Mouse (Mus musculus): ENCODE measurements around the gene Grik3. TPM values are rescaled to one million over a fixed set of nuclear protein-coding genes. Genes with fewer than 3 reads are reported as not detected.

Grik3 gene
- polyA plus RNA-seq, 1 experiment: 0.08 TPM

DNA sequence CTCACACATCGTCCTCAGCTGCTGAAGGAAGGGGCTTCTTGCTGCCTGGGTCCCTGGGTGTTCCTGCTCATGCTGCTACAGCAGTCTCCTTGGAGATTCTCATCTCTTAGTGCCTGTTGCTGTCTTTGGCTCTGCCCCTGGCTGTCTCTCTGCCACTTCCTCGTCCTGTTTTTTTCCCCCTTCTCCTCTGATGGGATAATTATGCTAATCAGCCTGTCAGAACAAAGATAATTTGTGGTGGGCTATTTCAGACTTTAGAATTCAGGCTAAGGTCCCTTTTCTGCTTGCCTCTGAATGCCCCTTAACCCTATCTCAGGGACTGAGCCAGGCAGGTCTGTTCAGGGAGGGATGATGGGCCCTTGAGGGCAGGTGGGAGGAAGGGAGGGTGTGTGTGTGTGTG, 70.3 kb downstream of the Grik3 start:
- Histone ChIP-seq H3K4me1 (ENCODE audit: control insufficient read depth, insufficient read depth, low read length) (no peaks in the 10 kb centered on the region), H3K27ac (ENCODE audit: insufficient read depth, low read depth, low read length) (no peak overlapping the region), H3K4me3 (ENCODE audit: insufficient read depth, low read length) (no peak overlapping the region)
- TF ChIP-seq POLR2A (IDR thresholded peaks at IDR 0.05; ENCODE audit: borderline replicate concordance, low read depth, low read length) (no peak), CTCF (IDR thresholded peaks at IDR 0.05; ENCODE audit: low read depth, low read length) (no peak)

DNA sequence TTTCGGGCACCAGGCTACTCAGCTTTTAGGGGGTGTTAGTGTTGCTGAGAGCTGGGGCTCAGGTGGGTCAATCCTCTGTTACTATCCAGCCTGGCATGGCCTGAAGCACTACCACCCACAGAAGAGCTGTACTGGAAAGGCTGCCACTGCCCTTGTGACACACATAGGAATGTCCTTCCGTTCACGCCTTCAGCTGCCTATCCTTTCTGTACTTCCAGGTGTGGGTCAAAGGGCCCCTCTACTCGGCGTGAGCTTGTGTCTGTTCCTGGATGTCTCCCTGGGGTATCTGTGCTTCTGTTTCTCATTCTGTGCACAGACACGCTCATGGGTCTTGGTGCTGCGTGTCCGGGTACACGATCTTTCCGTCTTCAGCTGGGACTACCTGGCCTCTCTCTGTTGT, 73.1 kb downstream of the Grik3 start:
- Histone ChIP-seq H3K27ac (ENCODE audit: insufficient read depth, low read depth, low read length) (no peak overlapping the region), H3K4me3 (ENCODE audit: insufficient read depth, low read length) (no peak overlapping the region), H3K4me1 (ENCODE audit: control insufficient read depth, insufficient read depth, low read length) (no peaks in the 10 kb centered on the region)
- TF ChIP-seq CTCF (IDR thresholded peaks at IDR 0.05; ENCODE audit: low read depth, low read length) (no peak), POLR2A (IDR thresholded peaks at IDR 0.05; ENCODE audit: borderline replicate concordance, low read depth, low read length) (no peak)

DNA sequence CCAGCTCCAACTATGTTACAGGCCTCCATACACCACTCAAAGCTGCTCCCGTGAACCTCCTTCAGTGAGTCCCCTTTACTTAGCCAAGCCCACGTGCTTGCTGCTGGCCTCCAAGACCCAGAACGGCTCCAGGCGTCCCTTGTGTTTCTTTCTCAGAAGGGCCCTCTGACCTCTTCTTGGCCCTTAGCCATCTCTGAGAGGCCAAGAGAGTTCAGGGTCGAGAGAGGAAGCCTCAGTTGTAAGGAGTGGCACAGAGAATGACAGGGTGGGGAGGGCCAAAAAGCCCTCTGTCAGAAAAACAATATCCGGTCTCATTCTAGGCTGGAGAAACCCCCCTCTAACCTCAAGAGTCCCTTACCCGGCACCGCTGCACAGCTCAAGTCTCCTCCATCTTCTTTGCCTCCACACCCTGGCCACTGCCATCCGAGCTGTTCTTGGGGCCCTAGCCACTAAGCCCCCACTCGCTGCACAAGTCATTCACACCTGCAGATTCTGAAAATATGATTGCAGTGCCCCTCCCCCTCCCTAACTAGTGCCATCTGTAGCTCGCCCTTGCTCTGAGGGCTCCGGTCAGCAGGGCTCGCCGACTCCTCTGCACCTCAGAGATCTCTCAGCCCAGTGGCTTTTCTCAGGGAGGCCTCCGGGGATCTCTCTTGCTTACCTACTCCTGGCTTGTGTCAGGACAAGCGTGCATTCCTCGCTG, 73.7 kb downstream of the Grik3 start:
- Histone ChIP-seq H3K4me3 (ENCODE audit: insufficient read depth, low read length) (no peak overlapping the region), H3K4me1 (ENCODE audit: control insufficient read depth, insufficient read depth, low read length) (no peaks in the 10 kb centered on the region), H3K27ac (ENCODE audit: insufficient read depth, low read depth, low read length) (no peak overlapping the region)
- TF ChIP-seq CTCF (IDR thresholded peaks at IDR 0.05; ENCODE audit: low read depth, low read length): no peak
- no peak for TF ChIP-seq POLR2A (IDR thresholded peaks at IDR 0.05; ENCODE audit: borderline replicate concordance, low read depth, low read length)

- no peak overlapping the region for H3K27ac ChIP-seq (ENCODE audit: insufficient read depth, low read depth, low read length)
- H3K4me1 ChIP-seq (ENCODE audit: control insufficient read depth, insufficient read depth, low read length): no peaks in the 10 kb centered on the region
- TF ChIP-seq CTCF (IDR thresholded peaks at IDR 0.05; ENCODE audit: low read depth, low read length) (no peak), POLR2A (IDR thresholded peaks at IDR 0.05; ENCODE audit: borderline replicate concordance, low read depth, low read length) (no peak)
- H3K4me3 ChIP-seq (ENCODE audit: insufficient read depth, low read length): no peak overlapping the region
Observed at GRCm38 (mm10) chr4:125565711-125566439, 75.4 kb downstream of the Grik3 start.

GRCm38 (mm10) chr4:125568210-125568609, 77.7 kb downstream of the Grik3 start:
- TF ChIP-seq POLR2A (IDR thresholded peaks at IDR 0.05; ENCODE audit: borderline replicate concordance, low read depth, low read length) (no peak), CTCF (IDR thresholded peaks at IDR 0.05; ENCODE audit: low read depth, low read length) (no peak)
- no peak overlapping the region for H3K27ac ChIP-seq (ENCODE audit: insufficient read depth, low read depth, low read length)
- no peak overlapping the region for H3K4me3 ChIP-seq (ENCODE audit: insufficient read depth, low read length)
- H3K4me1 ChIP-seq (ENCODE audit: control insufficient read depth, insufficient read depth, low read length): no peaks in the 10 kb centered on the region

DNA sequence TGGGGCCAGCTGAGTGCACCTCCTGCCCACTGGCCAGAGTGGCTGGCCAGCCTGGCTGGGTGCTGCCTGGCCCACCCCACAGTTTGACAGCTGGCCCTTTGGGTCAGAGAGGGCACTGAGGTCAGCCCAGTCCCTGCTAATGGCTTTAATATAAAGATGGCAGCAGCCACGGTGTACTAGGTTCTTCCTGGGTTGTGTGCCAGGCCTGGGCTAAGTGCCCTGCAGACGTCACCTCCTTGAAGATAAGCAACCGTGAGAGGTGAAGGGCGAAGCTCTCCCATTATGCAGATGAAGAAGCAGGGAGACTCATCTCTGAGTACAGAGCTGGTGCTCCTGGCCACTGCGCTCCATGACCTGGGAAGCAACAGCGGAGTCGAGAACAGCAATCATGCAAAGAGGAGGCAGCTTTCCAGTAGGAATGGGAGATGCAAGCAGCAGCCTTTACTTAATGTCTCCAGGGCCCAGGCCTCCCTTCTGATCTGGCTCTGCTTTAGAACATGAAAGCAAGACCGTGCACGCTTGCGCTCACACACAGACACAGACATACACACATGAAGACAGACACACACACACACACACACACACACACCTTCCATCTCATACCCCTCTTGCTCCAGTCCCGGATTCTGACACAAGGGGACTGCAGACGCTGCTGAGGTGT, 81.3 kb downstream of the Grik3 start:
- H3K4me1 ChIP-seq (ENCODE audit: control insufficient read depth, insufficient read depth, low read length): no peaks in the 10 kb centered on the region
- H3K27ac ChIP-seq (ENCODE audit: insufficient read depth, low read depth, low read length): no peak overlapping the region
- TF ChIP-seq POLR2A (IDR thresholded peaks at IDR 0.05; ENCODE audit: borderline replicate concordance, low read depth, low read length) (no peak), CTCF (IDR thresholded peaks at IDR 0.05; ENCODE audit: low read depth, low read length) (no peak)

GRCm38 (mm10) chr4:125572312-125572663, 81.8 kb downstream of the Grik3 start:
- TF ChIP-seq POLR2A (IDR thresholded peaks at IDR 0.05; ENCODE audit: borderline replicate concordance, low read depth, low read length): no peak
- TF ChIP-seq CTCF (IDR thresholded peaks at IDR 0.05; ENCODE audit: low read depth, low read length): no peak
- Histone ChIP-seq H3K4me3 (ENCODE audit: insufficient read depth, low read length) (no peak overlapping the region), H3K4me1 (ENCODE audit: control insufficient read depth, insufficient read depth, low read length) (no peaks in the 10 kb centered on the region), H3K27ac (ENCODE audit: insufficient read depth, low read depth, low read length) (no peak overlapping the region)

More for the DNA sequence above, 81.3 kb downstream of the Grik3 start:
- H3K4me3 ChIP-seq (ENCODE audit: insufficient read depth, low read length): no peak overlapping the region

DNA sequence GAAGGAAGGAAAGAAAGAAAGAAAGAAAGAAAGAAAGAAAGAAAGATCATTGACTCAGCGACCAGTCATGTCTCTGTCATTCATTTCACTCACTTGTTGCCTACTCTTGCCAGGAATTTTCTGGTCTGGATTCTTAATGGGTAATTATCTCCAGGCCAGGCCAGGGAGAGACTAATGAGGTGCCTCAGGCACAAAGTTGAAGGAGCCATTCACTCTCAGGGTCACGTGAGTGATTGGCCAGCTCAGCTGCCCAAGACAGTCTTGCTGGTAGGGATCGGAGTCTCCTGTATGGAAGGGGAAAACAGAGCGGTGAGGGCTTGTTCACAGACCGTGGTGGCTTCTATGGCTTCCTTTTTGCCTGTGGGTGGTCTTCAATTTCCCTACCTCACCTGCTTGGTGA, 82.5 kb downstream of the Grik3 start:
- TF ChIP-seq POLR2A (IDR thresholded peaks at IDR 0.05; ENCODE audit: borderline replicate concordance, low read depth, low read length) (no peak), CTCF (IDR thresholded peaks at IDR 0.05; ENCODE audit: low read depth, low read length) (no peak)
- no peak overlapping the region for H3K4me3 ChIP-seq (ENCODE audit: insufficient read depth, low read length)
- H3K4me1 ChIP-seq (ENCODE audit: control insufficient read depth, insufficient read depth, low read length): no peaks in the 10 kb centered on the region
- H3K27ac ChIP-seq (ENCODE audit: insufficient read depth, low read depth, low read length): no peak overlapping the region

- no peak overlapping the region for H3K4me3 ChIP-seq (ENCODE audit: insufficient read depth, low read length)
- H3K4me1 ChIP-seq (ENCODE audit: control insufficient read depth, insufficient read depth, low read length): no peaks in the 10 kb centered on the region
- TF ChIP-seq POLR2A (IDR thresholded peaks at IDR 0.05; ENCODE audit: borderline replicate concordance, low read depth, low read length) (no peak), CTCF (IDR thresholded peaks at IDR 0.05; ENCODE audit: low read depth, low read length) (no peak)
- no peak overlapping the region for H3K27ac ChIP-seq (ENCODE audit: insufficient read depth, low read depth, low read length)
Observed at GRCm38 (mm10) chr4:125573951-125574675, 83.6 kb downstream of the Grik3 start.
